ENCODE assay signal across 8 mouse cellular contexts in genomic region chr6:54758112-54758511, GRCm38 (mm10). TPM values are rescaled to one million over a fixed set of nuclear protein-coding genes. Genes with fewer than 3 reads are reported as not detected.
DNase-seq lines count a peak whose midpoint lies in the region; ATAC-seq and TF ChIP-seq lines count a peak whose summit lies in the region.

No protein-coding gene starts in this region.

- no peak for DNase-seq in forebrain, embryonic 10.5 days (ENCODE audit: extremely low spot score, low spot score)
- peak; percentile 53 for DNase-seq in cerebellum, adult 9-11 months
- DNase-seq in heart, postnatal 10 days, result peak; percentile 37 to 51
- DNase-seq in lung, embryonic 14.5 days, result peak; percentile 80
- peak; percentile 63 for DNase-seq in right cerebral cortex, postnatal 14 days
- DNase-seq in spleen, postnatal 10 days (ENCODE audit: low spot score in 2 of 2), result no peak

- H3K9ac ChIP-seq in forebrain, embryonic 12.5 days, result no peak overlapping the region
- no peak overlapping the region for H3K9ac ChIP-seq in lung, embryonic 14.5 days
- no peak overlapping the region for H3K9ac ChIP-seq in intestine, embryonic 15.5 days

- peaks cover 40% of the 10 kb centered on the region for H3K4me1 ChIP-seq in forebrain, embryonic 10.5 days
- peaks cover 25% of the 10 kb centered on the region for H3K4me1 ChIP-seq in forebrain, embryonic 12.5 days
- H3K4me1 ChIP-seq in lung, embryonic 14.5 days (ENCODE audit: insufficient read depth), result peaks cover 5% of the 10 kb centered on the region
- H3K4me1 ChIP-seq in intestine, embryonic 15.5 days (replicated peaks), result peaks cover 8% of the 10 kb centered on the region; the same call in 1 of the 2 replicates

- no peak for TF ChIP-seq CTCF in lung, embryonic 14.5 days (IDR thresholded peaks at IDR 0.05; ENCODE audit: low read depth)

- H3K9me3 ChIP-seq in forebrain, embryonic 10.5 days, result no peaks in the 10 kb centered on the region
- no peaks in the 10 kb centered on the region for H3K9me3 ChIP-seq in forebrain, embryonic 12.5 days
- H3K9me3 ChIP-seq in lung, embryonic 14.5 days (ENCODE audit: low read depth, low read length), result no peaks in the 10 kb centered on the region
- H3K9me3 ChIP-seq in intestine, embryonic 15.5 days, result no peaks in the 10 kb centered on the region

- peaks cover 50% of the 10 kb centered on the region for H3K27me3 ChIP-seq in forebrain, embryonic 10.5 days (ENCODE audit: poor library complexity, severe bottlenecking)
- peaks cover 18% of the 10 kb centered on the region for H3K27me3 ChIP-seq in forebrain, embryonic 12.5 days
- H3K27me3 ChIP-seq in lung, embryonic 14.5 days (ENCODE audit: insufficient read depth, low read length), result no peaks in the 10 kb centered on the region
- no peaks in the 10 kb centered on the region for H3K27me3 ChIP-seq in intestine, embryonic 15.5 days (replicated peaks)

- no peak for ATAC-seq in forebrain, embryonic 12.5 days (ENCODE audit: low FRiP score)
- peak; percentile 76 for ATAC-seq in lung, embryonic 14.5 days (ENCODE audit: insufficient read depth)
- ATAC-seq in intestine, embryonic 15.5 days, result no peak

- H3K36me3 ChIP-seq in forebrain, embryonic 10.5 days (replicated peaks), result no peaks in the 10 kb centered on the region
- H3K36me3 ChIP-seq in forebrain, embryonic 12.5 days (replicated peaks), result no peaks in the 10 kb centered on the region
- no peaks in the 10 kb centered on the region for H3K36me3 ChIP-seq in lung, embryonic 14.5 days (ENCODE audit: insufficient read depth)
- H3K36me3 ChIP-seq in intestine, embryonic 15.5 days, result no peaks in the 10 kb centered on the region

- H3K4me2 ChIP-seq in forebrain, embryonic 12.5 days, result no peak overlapping the region
- no peak overlapping the region for H3K4me2 ChIP-seq in lung, embryonic 14.5 days
- H3K4me2 ChIP-seq in intestine, embryonic 15.5 days (replicated peaks), result no peak overlapping the region

- H3K27ac ChIP-seq in forebrain, embryonic 10.5 days, result peak overlapping the region; percentile 40; the same call in 1 of the 2 replicates
- H3K27ac ChIP-seq in forebrain, embryonic 12.5 days, result no peak overlapping the region
- H3K27ac ChIP-seq in lung, embryonic 14.5 days (ENCODE audit: low read depth), result no peak overlapping the region
- H3K27ac ChIP-seq in intestine, embryonic 15.5 days, result no peak overlapping the region

- WGBS in forebrain, embryonic 10.5 days, result 39% methylated on average over 2 of the region's 2 CpGs
- 23% methylated on average over 2 of the region's 2 CpGs for WGBS in forebrain, embryonic 12.5 days
- WGBS in lung, embryonic 14.5 days, result 13% methylated on average over 2 of the region's 2 CpGs
- 31% methylated on average over 2 of the region's 2 CpGs for WGBS in intestine, embryonic 15.5 days

- intact Hi-C loops in heart, postnatal 10 days (cut with DNase I), result no loop called here

- no peak overlapping the region for H3K4me3 ChIP-seq in forebrain, embryonic 10.5 days
- H3K4me3 ChIP-seq in forebrain, embryonic 12.5 days (replicated peaks), result no peak overlapping the region
- H3K4me3 ChIP-seq in lung, embryonic 14.5 days (ENCODE audit: low read depth, low read length), result no peak overlapping the region
- no peak overlapping the region for H3K4me3 ChIP-seq in intestine, embryonic 15.5 days (replicated peaks)

RNA-seq across cellular contexts. Expression of gene Znrf2, which starts 58.6 kb away (rescaled TPM):
- 1.8 and 2.3 TPM in 2 replicates for polyA plus RNA-seq in forebrain, embryonic 10.5 days (2016; fragmentation: Nextera tagmentation; extraction: Ambion mirVana)
- 5.4 and 5.6 TPM in 2 replicates for polyA plus RNA-seq in forebrain, embryonic 12.5 days (2016; fragmentation: Nextera tagmentation; extraction: Ambion mirVana)
- total RNA-seq in heart, postnatal 10 days (2021), result 10 to 100 TPM; 24.0 to 27.6 TPM
- 3.2 and 3.9 TPM in 2 replicates for polyA plus RNA-seq in lung, embryonic 14.5 days (2014; fragmentation: Nextera tagmentation; extraction: Ambion mirVana)
- 5.8 and 6.5 TPM in 2 replicates for polyA plus RNA-seq in intestine, embryonic 15.5 days (2015; fragmentation: Nextera tagmentation; extraction: Ambion mirVana)

Comparison
In these comparisons a context has a peak if more than half of its experiments do, and no peak if none do; other contexts are left out.
1. DNase-seq: peak in cerebellum, adult 9-11 months (single experiment), heart, postnatal 10 days (2 of 2), lung, embryonic 14.5 days (single experiment) and right cerebral cortex, postnatal 14 days (single experiment); none in forebrain, embryonic 10.5 days (single experiment) and spleen, postnatal 10 days (0 of 2).